Mouse (Mus musculus) embryonic fibroblast, embryonic 13.5 days (primary cell): Measurements from ENCODE around the gene Cdk9.

ENCODE experiments used
- CTCF ChIP-seq: IDR thresholded peaks from 2 replicates; pipeline ENCODE4 v1.5.1; 2011; ENCODE audit warnings: mild to moderate bottlenecking, control low read depth, low read length, moderate library complexity, borderline replicate concordance; ENCODE audit not compliant: insufficient read depth
- POLR2A ChIP-seq: IDR thresholded peaks from 2 replicates; pipeline ENCODE4 v1.6.1; 2011; ENCODE audit warnings: low read depth, mild to moderate bottlenecking, control low read depth, low read length, moderate library complexity

DNA sequence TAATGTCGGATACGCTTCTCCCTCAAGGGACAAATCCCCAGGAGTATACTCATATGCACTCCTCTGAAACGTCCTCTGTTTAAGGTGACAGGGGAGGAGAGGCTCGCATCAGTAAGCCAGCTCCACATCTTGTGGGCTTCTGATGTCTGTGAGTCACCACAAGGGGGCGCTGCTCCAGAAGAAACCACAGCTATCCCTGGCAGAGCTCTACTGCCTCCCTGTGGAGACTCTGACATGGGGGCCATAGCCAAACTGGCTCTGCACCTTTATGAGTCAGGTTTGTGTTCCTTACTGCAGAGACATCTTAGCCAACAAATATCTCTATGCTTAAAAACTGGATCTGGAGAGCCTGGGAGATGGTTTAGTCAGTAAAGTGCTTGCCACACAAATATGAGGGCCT, 23.5 kb downstream of the Cdk9 start:
- TF ChIP-seq CTCF (peak; percentile 96), POLR2A (no peak)
